Mouse (Mus musculus) B cell, adult 67 days (primary cell): ENCODE data around the gene Aspscr1. TPM values are rescaled to one million over a fixed set of nuclear protein-coding genes. Genes with fewer than 3 reads are reported as not detected.

Source experiments
- total RNA-seq, 2 experiments: library from RNA; stranded (reverse); gene quantifications; 4 replicates each; pipeline ENCODE4 v1.2.4; 2023

The Aspscr1 gene
- total RNA-seq: 100 to 1,000 TPM in 1 of 2 experiments, 10 to 100 TPM in 1; 97.4 to 100 TPM

GRCm38 (mm10) chr11:120672687-120673593, at the start of gene Aspscr1:
TSS of gene Aspscr1 (plus strand) at chr11:120672973.

GRCm38 (mm10) chr11:120625152-120625775, 47.5 kb upstream of the Aspscr1 start, which contains the start of gene Sirt7:
TSS of gene Sirt7 (minus strand) at chr11:120625240.

DNA sequence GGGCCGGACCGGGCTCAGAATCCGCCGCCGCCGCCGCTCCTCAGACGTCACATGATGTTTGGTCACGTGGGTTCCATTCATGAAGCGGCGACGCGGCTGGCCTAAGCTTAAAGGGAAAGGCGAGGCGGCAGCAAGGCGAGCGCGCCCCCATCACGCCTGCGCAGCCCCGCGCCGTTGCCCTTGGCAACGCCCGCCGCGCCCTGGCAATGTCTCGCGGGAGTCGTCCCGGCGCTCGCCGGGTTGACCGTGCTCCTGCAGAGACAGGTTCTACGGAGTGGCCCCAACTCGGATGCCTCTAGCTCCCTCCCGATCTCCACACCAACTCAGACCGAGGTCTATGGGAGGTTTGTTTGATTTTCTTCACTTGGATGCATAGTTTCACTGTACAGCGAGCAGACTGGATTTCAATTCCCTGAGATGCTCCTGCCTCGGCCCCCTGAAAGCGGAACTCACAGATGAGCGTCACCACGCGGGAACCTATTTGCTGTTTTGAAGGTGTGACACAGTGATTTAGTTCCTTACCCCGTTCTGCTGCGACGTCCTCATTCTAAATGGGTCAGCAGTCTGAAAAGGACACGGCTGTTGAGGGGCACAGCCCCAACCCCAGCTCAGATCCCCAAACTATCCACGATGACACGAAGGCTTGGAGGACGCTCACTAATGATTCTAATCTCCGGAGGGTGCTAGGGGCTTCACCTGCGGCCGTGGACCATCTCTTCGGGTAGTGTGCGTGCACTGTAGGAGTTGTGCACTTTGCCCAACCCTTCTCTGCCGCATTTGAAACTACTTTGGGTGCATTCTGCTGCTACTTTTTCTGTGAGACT, 39.0 kb upstream of the Aspscr1 start, which contains the start of gene Mafg:
Gene Mafg (minus strand): TSS at position 81 of the 824 bp plus-strand sequence.

DNA sequence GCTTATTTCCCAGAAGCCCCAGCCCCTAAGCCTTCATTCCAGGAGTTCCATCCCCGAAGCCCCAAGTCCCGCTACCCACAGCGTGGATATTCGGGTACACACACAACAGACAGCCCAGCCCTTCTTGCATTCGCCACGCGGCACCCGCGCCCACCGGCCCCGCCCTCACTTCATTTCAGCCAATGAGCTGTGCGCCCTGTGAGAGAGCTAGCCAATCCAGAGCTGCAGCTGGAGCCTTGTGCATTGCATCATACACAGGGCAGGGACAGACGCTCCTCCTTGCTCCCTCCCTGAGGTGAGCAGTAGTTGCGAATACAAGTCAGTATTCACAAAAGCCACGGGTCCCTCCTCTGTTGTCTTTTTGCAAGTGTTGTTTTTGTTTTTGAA, 29.2 kb upstream of the Aspscr1 start, which contains the start of gene Pycr1:
Gene Pycr1 (minus strand): TSS at position 169 of the 387 bp plus-strand sequence.

DNA sequence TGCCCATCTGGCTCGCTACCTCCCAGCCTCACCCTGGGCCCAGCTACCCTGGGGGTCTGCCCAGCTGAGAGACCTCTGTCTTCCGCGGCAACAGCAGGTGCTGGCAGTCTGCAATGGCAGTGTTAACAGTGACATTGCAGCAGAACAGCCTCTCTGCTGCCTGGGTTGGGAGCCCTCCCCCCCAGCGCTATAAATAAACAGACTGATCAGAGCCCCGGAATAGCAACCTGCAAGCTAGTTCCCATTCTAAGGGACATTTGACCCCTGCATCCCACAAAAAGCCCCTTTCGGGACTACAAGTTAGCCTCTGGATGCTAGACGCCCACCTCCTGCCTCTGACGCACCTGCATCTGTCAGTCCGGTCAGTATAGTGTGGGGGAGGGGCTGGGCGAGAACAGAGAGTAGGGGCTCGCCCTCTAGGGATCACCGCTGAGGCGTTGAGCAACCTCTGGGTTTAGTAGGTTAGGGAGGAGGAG, 24.7 kb upstream of the Aspscr1 start, which contains the start of gene Myadml2:
Gene Myadml2 (minus strand): TSS at position 158 of the 476 bp plus-strand sequence.

GRCm38 (mm10) chr11:120661076-120661460, 11.7 kb upstream of the Aspscr1 start, which contains the start of gene Notum:
TSS of gene Notum (minus strand) at chr11:120661175.

GRCm38 (mm10) chr11:120713580-120714518, 41.1 kb downstream of the Aspscr1 start, which contains the start of the genes Cenpx and Lrrc45:
TSS of gene Cenpx (minus strand) at chr11:120713738.
TSS of gene Lrrc45 (plus strand) at chr11:120713925.

GRCm38 (mm10) chr11:120721124-120722066, 48.6 kb downstream of the Aspscr1 start, which contains the start of gene Rac3:
TSS of gene Rac3 (plus strand) at chr11:120721470.

GRCm38 (mm10) chr11:120727169-120727527, 54.4 kb downstream of the Aspscr1 start, which contains the start of gene Dcxr:
TSS of gene Dcxr (minus strand) at chr11:120727281.

GRCm38 (mm10) chr11:120731858-120732680, 59.3 kb downstream of the Aspscr1 start, which contains the start of gene Cbr2:
TSS of gene Cbr2 (minus strand) at chr11:120732114.

Other genes starting within 250 kb of the Aspscr1 start
- 10 to 100 TPM; 57.3 to 70.4 TPM for gene Nploc4, start 235.3 kb upstream of the Aspscr1 start, total RNA-seq
- 10 to 100 TPM in 1 of 2 experiments, not detected in 1; 50.9 TPM for gene Tspan10, start 230.3 kb upstream of the Aspscr1 start, total RNA-seq
- under 1 TPM in 1 of 2 experiments, not detected in 1; 0.32 TPM for gene Pde6g, start 219.5 kb upstream of the Aspscr1 start, total RNA-seq
- 1 to 10 TPM; 5.4 to 9.3 TPM for gene Oxld1, start 214.9 kb upstream of the Aspscr1 start, total RNA-seq
- gene Ccdc137, start 214.9 kb upstream of the Aspscr1 start, total RNA-seq: 10 to 100 TPM; 37.4 to 41.2 TPM
- 10 to 100 TPM; 13.0 to 15.9 TPM for gene Arl16, start 205.4 kb upstream of the Aspscr1 start, total RNA-seq
- 10 to 100 TPM; 38.9 to 39.5 TPM for gene Mrpl12, start 188.4 kb upstream of the Aspscr1 start, total RNA-seq
- gene Slc25a10, start 181.1 kb upstream of the Aspscr1 start, total RNA-seq: 10 to 100 TPM; 14.7 to 15.0 TPM
- not detected for gene Gcgr, start 142.3 kb upstream of the Aspscr1 start, total RNA-seq
- 10 to 100 TPM; 40.5 to 43.6 TPM for gene Mcrip1, start 123.2 kb upstream of the Aspscr1 start, total RNA-seq
- not detected for gene Ppp1r27, start 121.8 kb upstream of the Aspscr1 start, total RNA-seq
- gene P4hb, start 99.7 kb upstream of the Aspscr1 start, total RNA-seq: 100 to 1,000 TPM; 141 to 149 TPM
- 100 to 1,000 TPM; 520 to 527 TPM for gene Arhgdia, start 91.3 kb upstream of the Aspscr1 start, total RNA-seq
- gene Alyref, start 74.6 kb upstream of the Aspscr1 start, total RNA-seq: 100 to 1,000 TPM; 130 to 143 TPM
- gene Anapc11, start 74.6 kb upstream of the Aspscr1 start, total RNA-seq: 10 to 100 TPM; 50.0 to 53.1 TPM
- gene Npb, start 64.5 kb upstream of the Aspscr1 start, total RNA-seq: 1 to 10 TPM; 1.6 to 2.4 TPM
- 100 to 1,000 TPM; 107 to 119 TPM for gene Pcyt2, start 55.0 kb upstream of the Aspscr1 start, total RNA-seq
- 100 to 1,000 TPM; 124 to 136 TPM for gene Sirt7, start 47.7 kb upstream of the Aspscr1 start, total RNA-seq
- gene Mafg, start 39.4 kb upstream of the Aspscr1 start, total RNA-seq: 10 to 100 TPM; 48.0 to 54.0 TPM
- under 1 TPM in 1 of 2 experiments, not detected in 1; 0.81 TPM for gene Pycr1, start 29.2 kb upstream of the Aspscr1 start, total RNA-seq
- gene Myadml2, start 24.8 kb upstream of the Aspscr1 start, total RNA-seq: 1 to 10 TPM in 1 of 2 experiments, not detected in 1; 1.4 TPM
- gene Notum, start 11.8 kb upstream of the Aspscr1 start, total RNA-seq: not detected
- gene Cenpx, start 40.8 kb downstream of the Aspscr1 start, total RNA-seq: 10 to 100 TPM; 30.5 to 32.1 TPM
- 10 to 100 TPM; 38.6 to 46.7 TPM for gene Lrrc45, start 41.0 kb downstream of the Aspscr1 start, total RNA-seq
- 1 to 10 TPM; 1.1 to 1.5 TPM for gene Rac3, start 48.5 kb downstream of the Aspscr1 start, total RNA-seq
- gene Dcxr, start 54.3 kb downstream of the Aspscr1 start, total RNA-seq: 10 to 100 TPM; 12.1 to 18.0 TPM
- not detected for gene Cbr2, start 59.1 kb downstream of the Aspscr1 start, total RNA-seq
- 10 to 100 TPM; 32.7 to 39.2 TPM for gene Hmga1b, start 89.8 kb downstream of the Aspscr1 start, total RNA-seq
- 10 to 100 TPM; 14.3 to 15.5 TPM for gene Rfng, start 111.2 kb downstream of the Aspscr1 start, total RNA-seq
- 10 to 100 TPM; 75.3 to 86.7 TPM for gene Gps1, start 111.3 kb downstream of the Aspscr1 start, total RNA-seq
- gene Dus1l, start 123.4 kb downstream of the Aspscr1 start, total RNA-seq: 10 to 100 TPM; 62.1 to 78.8 TPM
- gene Fasn, start 151.6 kb downstream of the Aspscr1 start, total RNA-seq: 100 to 1,000 TPM; 107 to 111 TPM